8 mouse cellular contexts compared by ENCODE assay signal in genomic region chr16:34902294-34902680, GRCm38 (mm10).
A peak's percentile ranks its signal among the peaks of the same experiment; 100 is the strongest.
DNase-seq lines count a peak whose midpoint lies in the region; ATAC-seq and TF ChIP-seq lines count a peak whose summit lies in the region.

No protein-coding gene starts in this region.

- no peaks in the 10 kb centered on the region for H3K9me3 ChIP-seq in heart, embryonic 10.5 days
- H3K9me3 ChIP-seq in forebrain, postnatal 0 days (ENCODE audit: low read length) = no peaks in the 10 kb centered on the region
- no peaks in the 10 kb centered on the region for H3K9me3 ChIP-seq in hindbrain, postnatal 0 days (ENCODE audit: low read length)
- H3K9me3 ChIP-seq in midbrain, embryonic 14.5 days (ENCODE audit: control insufficient read depth, low read length) = no peaks in the 10 kb centered on the region

- no peaks in the 10 kb centered on the region for H3K79me2 ChIP-seq in heart, adult 2 months (replicated peaks; ENCODE audit: control insufficient read depth, insufficient read depth, low read length)

- ATAC-seq in forebrain, postnatal 0 days = peak; percentile 78
- peak; percentile 71 for ATAC-seq in hindbrain, postnatal 0 days
- no peak for ATAC-seq in midbrain, embryonic 14.5 days (ENCODE audit: low FRiP score, low TSS enrichment)

- TF ChIP-seq POLR2A in heart, adult 2 months (IDR thresholded peaks at IDR 0.05; ENCODE audit: insufficient read depth, low read depth, low read length) = no peak

- peak overlapping the region; percentile 13; the same call in 1 of the 2 replicates for H3K27ac ChIP-seq in heart, adult 2 months
- no peak overlapping the region for H3K27ac ChIP-seq in heart, embryonic 10.5 days
- no peak overlapping the region for H3K27ac ChIP-seq in forebrain, postnatal 0 days (ENCODE audit: low read depth, low read length)
- no peak overlapping the region for H3K27ac ChIP-seq in hindbrain, postnatal 0 days
- no peak overlapping the region for H3K27ac ChIP-seq in midbrain, embryonic 14.5 days (replicated peaks; ENCODE audit: low read depth, low read length)

- peaks cover 2% of the 10 kb centered on the region; the same call in 1 of the 2 replicates for H3K36me3 ChIP-seq in heart, adult 2 months (ENCODE audit: control insufficient read depth, insufficient read depth, low read length)
- no peaks in the 10 kb centered on the region for H3K36me3 ChIP-seq in heart, embryonic 10.5 days
- no peaks in the 10 kb centered on the region for H3K36me3 ChIP-seq in forebrain, postnatal 0 days (ENCODE audit: insufficient read depth)
- H3K36me3 ChIP-seq in hindbrain, postnatal 0 days (ENCODE audit: insufficient read depth, low read length) = no peaks in the 10 kb centered on the region
- no peaks in the 10 kb centered on the region for H3K36me3 ChIP-seq in midbrain, embryonic 14.5 days (ENCODE audit: control insufficient read depth, insufficient read depth, low read length)

- H3K9ac ChIP-seq in heart, adult 2 months (ENCODE audit: low read depth, low read length) = no peak overlapping the region
- H3K9ac ChIP-seq in forebrain, postnatal 0 days = no peak overlapping the region
- H3K9ac ChIP-seq in hindbrain, postnatal 0 days (replicated peaks; ENCODE audit: low read length) = no peak overlapping the region
- no peak overlapping the region for H3K9ac ChIP-seq in midbrain, embryonic 14.5 days (replicated peaks; ENCODE audit: low read length)

- H3K4me2 ChIP-seq in forebrain, postnatal 0 days (ENCODE audit: low read depth) = no peak overlapping the region
- no peak overlapping the region for H3K4me2 ChIP-seq in hindbrain, postnatal 0 days (ENCODE audit: low read depth, low read length)
- H3K4me2 ChIP-seq in midbrain, embryonic 14.5 days (ENCODE audit: low read length) = no peak overlapping the region

- no peaks in the 10 kb centered on the region for H3K27me3 ChIP-seq in heart, adult 2 months (ENCODE audit: control insufficient read depth, insufficient read depth, low read length)
- peaks cover 55% of the 10 kb centered on the region for H3K27me3 ChIP-seq in heart, embryonic 10.5 days (ENCODE audit: insufficient read depth, poor library complexity, severe bottlenecking)
- H3K27me3 ChIP-seq in forebrain, postnatal 0 days (ENCODE audit: insufficient read depth, low read length) = no peaks in the 10 kb centered on the region
- H3K27me3 ChIP-seq in hindbrain, postnatal 0 days (ENCODE audit: insufficient read depth, low read length) = no peaks in the 10 kb centered on the region
- H3K27me3 ChIP-seq in midbrain, embryonic 14.5 days (ENCODE audit: control insufficient read depth, insufficient read depth, low read length) = no peaks in the 10 kb centered on the region

- DNase-seq in heart, adult 2 months = peak; percentile 69 to 84
- no peak for DNase-seq in heart, embryonic 10.5 days (ENCODE audit: low spot score)
- DNase-seq in c-Kit-positive CD71-positive TER-119-positive erythroid progenitor cells, embryonic 14.5 days (ENCODE audit: low spot score) = peak; percentile 40
- peak; percentile 88 for DNase-seq in forebrain, postnatal 0 days
- DNase-seq in hindbrain, postnatal 0 days (ENCODE audit: low spot score) = peak; percentile 92
- DNase-seq in left cerebral cortex, adult 9 months (ENCODE audit: low spot score in 2 of 2) = peak; percentile 18 to 71
- DNase-seq in midbrain, embryonic 14.5 days = peak; percentile 90
- peak; percentile 39 for DNase-seq in telencephalon, adult 2 months (ENCODE audit: low read depth, low spot score)

- WGBS in heart, adult 2 months = 11% methylated on average over 9 of the region's 9 CpGs
- 17% methylated on average over 9 of the region's 9 CpGs for WGBS in heart, embryonic 10.5 days
- 8% methylated on average over 9 of the region's 9 CpGs for WGBS in forebrain, postnatal 0 days
- WGBS in hindbrain, postnatal 0 days = 14% methylated on average over 9 of the region's 9 CpGs
- WGBS in midbrain, embryonic 14.5 days = 20% methylated on average over 9 of the region's 9 CpGs

- TF ChIP-seq CTCF in heart, adult 2 months (IDR thresholded peaks at IDR 0.05) = peak; percentile 77
- TF ChIP-seq CTCF in forebrain, postnatal 0 days (IDR thresholded peaks at IDR 0.05; ENCODE audit: low read depth) = peak; percentile 94
- TF ChIP-seq CTCF in hindbrain, postnatal 0 days (IDR thresholded peaks at IDR 0.05; ENCODE audit: low read depth) = peak; percentile 96

- intact Hi-C loops in heart, adult 2 months (cut with DNase I) = loop anchor here (1.0 kb wide), 1 partner anchor 65 kb away; no protein-coding TSS in a partner anchor

- H3K4me3 ChIP-seq in heart, adult 2 months = no peak overlapping the region
- no peak overlapping the region for H3K4me3 ChIP-seq in heart, embryonic 10.5 days
- no peak overlapping the region for H3K4me3 ChIP-seq in forebrain, postnatal 0 days (ENCODE audit: low read depth, low read length)
- no peak overlapping the region for H3K4me3 ChIP-seq in hindbrain, postnatal 0 days (ENCODE audit: low read length)
- no peak overlapping the region for H3K4me3 ChIP-seq in midbrain, embryonic 14.5 days (replicated peaks; ENCODE audit: low read depth, low read length)

- TF ChIP-seq EP300 in heart, adult 2 months (IDR thresholded peaks at IDR 0.05; ENCODE audit: insufficient read depth, low read depth, low read length) = peak; percentile 96

- H3K4me1 ChIP-seq in heart, adult 2 months (ENCODE audit: control insufficient read depth, insufficient read depth, low read length) = peaks cover 20% of the 10 kb centered on the region
- H3K4me1 ChIP-seq in heart, embryonic 10.5 days = peaks cover 21% of the 10 kb centered on the region
- peaks cover 6% of the 10 kb centered on the region; the same call in 1 of the 2 replicates for H3K4me1 ChIP-seq in forebrain, postnatal 0 days (ENCODE audit: insufficient read depth)
- H3K4me1 ChIP-seq in hindbrain, postnatal 0 days (ENCODE audit: insufficient read depth, low read length) = peaks cover 6% of the 10 kb centered on the region
- H3K4me1 ChIP-seq in midbrain, embryonic 14.5 days (ENCODE audit: control insufficient read depth, insufficient read depth, low read length) = peaks cover 11% of the 10 kb centered on the region
